Mouse (Mus musculus) inflammation-experienced regulatory T-cells, adult 16 weeks (primary cell): ENCODE measurements around the gene Cldn34c4. TPM values are rescaled to one million over a fixed set of nuclear protein-coding genes. Genes with fewer than 3 reads are reported as not detected.

Experiments used
- polyA plus RNA-seq: library from polyadenylated mRNA; unstranded; fragments of 100-300 nt; shearing (Covaris generic); gene quantifications from one replicate; pipeline ENCODE4 v1.2.1, GENCODE M21; 2017

The Cldn34c4 gene
- polyA plus RNA-seq, result not detected

DNA sequence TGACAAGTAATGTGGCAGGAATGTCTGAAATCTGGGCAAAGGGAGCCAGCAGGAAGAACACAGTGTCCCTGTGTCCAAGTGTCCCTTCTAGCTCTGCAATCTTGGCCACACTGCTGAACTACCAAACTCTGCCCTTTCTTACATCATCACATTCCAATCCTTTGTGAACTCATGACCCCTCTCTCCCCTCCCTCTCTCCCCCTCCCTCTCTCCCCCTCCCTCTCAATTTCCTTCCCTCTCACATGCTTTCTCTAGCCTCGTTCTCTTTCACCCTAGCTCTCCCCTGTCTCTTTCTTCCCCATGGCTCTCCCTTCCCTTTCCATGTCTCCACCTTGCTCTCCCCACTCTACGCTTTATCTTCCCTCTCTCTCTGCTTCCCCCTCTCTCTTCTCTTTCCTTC is at the start of gene Cldn34c4:
TSS of gene Cldn34c4 (minus strand) at position 101 of the 400 bp plus-strand sequence.

